ENCODE assay signal across 9 mouse cellular contexts in the genomic region with DNA sequence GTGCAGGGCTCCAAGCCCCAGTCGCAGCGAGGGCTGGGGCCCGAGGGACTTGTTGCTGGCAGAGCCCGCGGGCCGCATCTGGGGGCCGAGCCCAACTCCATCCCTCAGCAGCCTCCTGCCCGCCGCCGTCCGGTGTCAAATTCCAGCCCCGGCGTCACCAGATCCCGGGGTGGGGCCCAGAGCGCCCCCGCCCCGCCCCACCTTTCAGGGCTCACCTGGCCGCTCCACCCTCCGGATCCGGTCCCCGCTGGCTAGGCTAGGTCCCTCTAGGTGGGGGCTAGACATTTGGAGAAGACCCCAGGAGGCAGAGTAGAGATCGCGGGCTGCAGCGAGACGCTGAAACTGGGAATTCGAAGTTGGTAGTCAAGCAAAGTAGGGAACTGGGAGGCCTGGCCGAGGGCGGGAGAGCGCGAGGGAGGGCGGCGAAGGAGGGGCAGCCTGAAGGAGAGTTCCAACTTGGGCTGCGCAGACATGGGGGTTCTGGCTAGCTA. TPM values are rescaled to one million over a fixed set of nuclear protein-coding genes. Genes with fewer than 3 reads are reported as not detected.
DNase-seq lines count a peak whose midpoint lies in the region; ATAC-seq and TF ChIP-seq lines count a peak whose summit lies in the region.
"Had no signal": no experiment of that assay in that cellular context is flagged by ENCODE, and none has a peak within 500 bp of the region (broad histone marks: within the 10 kb centered on the region; RNA-seq: fewer than 3 reads in every experiment).

A gene (minus strand): TSS at position 373 of the 491 bp plus-strand sequence.

- peak within 1 kb of the TSS; percentile 41 for H3K9ac ChIP-seq in intestine, embryonic 14.5 days (ENCODE audit: low read length)
- H3K9ac ChIP-seq in liver, embryonic 15.5 days: peak within 1 kb of the TSS; percentile 65

- peaks cover 11% of the 10 kb centered on the region for H3K36me3 ChIP-seq in forebrain, embryonic 10.5 days (replicated peaks)
- no peaks in the 10 kb centered on the region for H3K36me3 ChIP-seq in intestine, embryonic 14.5 days (ENCODE audit: control insufficient read depth, insufficient read depth, low read length)
- H3K36me3 ChIP-seq in liver, embryonic 15.5 days (replicated peaks): no peaks in the 10 kb centered on the region

- intact Hi-C loops in left cerebral cortex, postnatal 25 days (cut with DNase I): loop anchor here (5.0 kb wide), 5 partner anchors 102 to 363 kb away; a partner anchor contains a TSS

- 1% methylated on average over 33 of the region's 33 CpGs for WGBS in forebrain, embryonic 10.5 days
- 1% methylated on average over 33 of the region's 33 CpGs for WGBS in intestine, embryonic 14.5 days
- WGBS in liver, embryonic 15.5 days (ENCODE audit: insufficient replicate concordance): 1% methylated on average over 33 of the region's 33 CpGs
- 11% methylated on average over 33 of the region's 33 CpGs for WGBS in olfactory bulb, adult 2 months

- peaks cover 71% of the 10 kb centered on the region for H3K27me3 ChIP-seq in forebrain, embryonic 10.5 days (ENCODE audit: poor library complexity, severe bottlenecking)
- peaks cover 36% of the 10 kb centered on the region for H3K27me3 ChIP-seq in intestine, embryonic 14.5 days (replicated peaks; ENCODE audit: control insufficient read depth, insufficient read depth, low read length)
- H3K27me3 ChIP-seq in liver, embryonic 15.5 days: peaks cover 75% of the 10 kb centered on the region

- TF ChIP-seq CTCF in olfactory bulb, adult 2 months (IDR thresholded peaks at IDR 0.05; ENCODE audit: insufficient read depth, low read depth, low read length): no peak

- no peaks in the 10 kb centered on the region for H3K9me3 ChIP-seq in forebrain, embryonic 10.5 days
- H3K9me3 ChIP-seq in intestine, embryonic 14.5 days (ENCODE audit: control insufficient read depth, low read length): no peaks in the 10 kb centered on the region
- no peaks in the 10 kb centered on the region for H3K9me3 ChIP-seq in liver, embryonic 15.5 days (replicated peaks)

- H3K27ac ChIP-seq in forebrain, embryonic 10.5 days: peak within 1 kb of the TSS; percentile 56; the same call in 1 of the 2 replicates
- peak within 1 kb of the TSS; percentile 36; the same call in 1 of the 2 replicates for H3K27ac ChIP-seq in intestine, embryonic 14.5 days (ENCODE audit: low read depth)
- peak within 1 kb of the TSS; percentile 88 for H3K27ac ChIP-seq in liver, embryonic 15.5 days (replicated peaks)
- 0 out of 2 replicates have a peak within 1 kb of the TSS, but pooled peaks have one; percentile 16 for H3K27ac ChIP-seq in olfactory bulb, adult 2 months (ENCODE audit: insufficient read depth, low read depth, low read length)
- H3K27ac ChIP-seq: macrophage had no signal

- ATAC-seq in intestine, embryonic 14.5 days (replicated peaks; ENCODE audit: low FRiP score, low TSS enrichment, low read depth): peak; percentile 36; the same call in 1 of the 2 replicates
- ATAC-seq in liver, embryonic 15.5 days (ENCODE audit: insufficient read depth): peak; percentile 6; the same call in 1 of the 2 replicates

- H3K4me3 ChIP-seq in forebrain, embryonic 10.5 days: peak within 1 kb of the TSS; percentile 55
- H3K4me3 ChIP-seq in intestine, embryonic 14.5 days (ENCODE audit: low read depth, low read length): peak within 1 kb of the TSS; percentile 43
- peak within 1 kb of the TSS; percentile 58 for H3K4me3 ChIP-seq in liver, embryonic 15.5 days (replicated peaks)
- H3K4me3 ChIP-seq in olfactory bulb, adult 2 months (ENCODE audit: insufficient read depth, low read depth, low read length): peak within 1 kb of the TSS; percentile 28

- peak within 1 kb of the TSS; percentile 86 for H3K4me2 ChIP-seq in intestine, embryonic 14.5 days (ENCODE audit: low read length)
- peak within 1 kb of the TSS; percentile 75 for H3K4me2 ChIP-seq in liver, embryonic 15.5 days

- peaks cover 40% of the 10 kb centered on the region for H3K4me1 ChIP-seq in forebrain, embryonic 10.5 days
- H3K4me1 ChIP-seq in intestine, embryonic 14.5 days (replicated peaks; ENCODE audit: control insufficient read depth, insufficient read depth, low read length): peaks cover 20% of the 10 kb centered on the region
- H3K4me1 ChIP-seq in liver, embryonic 15.5 days (replicated peaks): peaks cover 41% of the 10 kb centered on the region
- peaks cover 32% of the 10 kb centered on the region for H3K4me1 ChIP-seq in olfactory bulb, adult 2 months (ENCODE audit: control insufficient read depth, insufficient read depth, low read length)

- no peak for TF ChIP-seq POLR2A in olfactory bulb, adult 2 months (IDR thresholded peaks at IDR 0.05; ENCODE audit: insufficient read depth, low read depth, low read length)

- DNase-seq in right cerebral cortex, postnatal 4 days: peak; percentile 18
- DNase-seq in right cerebral cortex, adult 2 months (ENCODE audit: low spot score in 2 of 2): no peak
- peak; percentile 63 for DNase-seq in forebrain, embryonic 10.5 days (ENCODE audit: extremely low spot score, low spot score)
- peak; percentile 79 for DNase-seq in intestine, embryonic 14.5 days (ENCODE audit: low spot score)
- DNase-seq in left cerebral cortex, adult 18-20 months (ENCODE audit: low spot score in 2 of 2): no peak
- DNase-seq in left cerebral cortex, postnatal 25 days (ENCODE audit: low spot score in 2 of 2): no peak

RNA-seq across cellular contexts. Expression of the gene that starts here (rescaled TPM):
- polyA plus RNA-seq in forebrain, embryonic 10.5 days (2016; fragmentation: Nextera tagmentation; extraction: Ambion mirVana): 0.44 and 0.58 TPM in 2 replicates
- polyA plus RNA-seq in intestine, embryonic 14.5 days (2014; fragmentation: Nextera tagmentation; extraction: Ambion mirVana): 7.0 and 7.2 TPM in 2 replicates
- 2.3 and 2.9 TPM in 2 replicates for polyA plus RNA-seq in liver, embryonic 15.5 days (2015; fragmentation: Nextera tagmentation; extraction: Ambion mirVana)
- not detected in 2 replicates for polyA plus RNA-seq in olfactory bulb, adult 2 months (2012; ENCODE audit: insufficient read depth, insufficient read length, low replicate concordance, missing spikeins)
- 1 to 10 TPM; 1.7 to 2.5 TPM for total RNA-seq in left cerebral cortex, adult 18-20 months (2021)
- total RNA-seq in left cerebral cortex, postnatal 25 days (2021): 1 to 10 TPM; 2.3 to 2.6 TPM
- polyA plus RNA-seq: macrophage had no signal

Comparison
In these comparisons a context has a peak if more than half of its experiments do, and no peak if none do; other contexts are left out.
1. DNase-seq: peak in right cerebral cortex, postnatal 4 days (single experiment) and intestine, embryonic 14.5 days (single experiment); none in right cerebral cortex, adult 2 months (0 of 2), left cerebral cortex, adult 18-20 months (0 of 2) and left cerebral cortex, postnatal 25 days (0 of 2).
2. Peak in DNase-seq, H3K4me3 ChIP-seq and H3K27ac ChIP-seq in forebrain, embryonic 10.5 days; RNA of the gene not detected or under 1 TPM.
3. H3K27ac ChIP-seq: peak in every context shown above with its lines; median percentile 88 in liver, embryonic 15.5 days; 56 in forebrain, embryonic 10.5 days; 36 in intestine, embryonic 14.5 days; 16 in olfactory bulb, adult 2 months.
4. Peak in every context shown above with its lines, with median percentiles within 50 percentile points of each other: H3K4me3 ChIP-seq.